Mouse (Mus musculus): ENCODE measurements around the gene Psmb4. TPM values are rescaled to one million over a fixed set of nuclear protein-coding genes. Genes with fewer than 3 reads are reported as not detected.
"Not testable (repeated sequence)": the region's sequence is repeated elsewhere in the genome, so short reads cannot be mapped to it uniquely, and the experiment has no call there.

The Psmb4 gene
- polyA plus RNA-seq, 1 experiment, result 16.8 TPM

DNA sequence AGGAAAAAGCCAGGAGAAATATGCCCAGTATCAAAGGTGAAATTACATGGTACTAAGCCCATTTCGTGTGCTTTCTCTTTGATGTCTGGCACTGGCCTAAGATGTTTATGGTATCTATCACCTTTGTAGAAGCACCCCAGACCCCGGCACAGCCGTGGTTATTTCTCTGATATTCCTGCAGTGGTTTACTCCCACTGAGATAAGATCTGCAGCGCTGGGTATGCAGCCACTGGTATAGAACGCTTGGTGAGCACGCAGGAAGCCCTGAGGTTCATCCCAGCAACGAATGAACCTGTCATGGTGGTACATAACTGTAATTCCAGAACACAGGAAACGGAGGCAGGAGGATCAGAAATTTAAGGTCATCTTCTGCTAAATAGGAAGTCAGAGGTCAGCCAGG, 37.9 kb upstream of the Psmb4 start:
- no peaks in the 10 kb centered on the region for H3K36me3 ChIP-seq (ENCODE audit: control insufficient read depth)
- H3K4me3 ChIP-seq (replicated peaks), result no peak overlapping the region
- H3K9me3 ChIP-seq (ENCODE audit: control insufficient read depth, low read length), result no peaks in the 10 kb centered on the region
- peaks cover 61% of the 10 kb centered on the region for H3K4me1 ChIP-seq (ENCODE audit: control insufficient read depth)
- TF ChIP-seq GATA1 (IDR thresholded peaks at IDR 0.05; ENCODE audit: low read length) (0 out of 2 replicates have a peak, but pooled peaks have one; percentile 31), TAL1 (IDR thresholded peaks at IDR 0.05; ENCODE audit: low read length) (no peak)
- H3K27me3 ChIP-seq (ENCODE audit: control insufficient read depth), result no peaks in the 10 kb centered on the region

DNA sequence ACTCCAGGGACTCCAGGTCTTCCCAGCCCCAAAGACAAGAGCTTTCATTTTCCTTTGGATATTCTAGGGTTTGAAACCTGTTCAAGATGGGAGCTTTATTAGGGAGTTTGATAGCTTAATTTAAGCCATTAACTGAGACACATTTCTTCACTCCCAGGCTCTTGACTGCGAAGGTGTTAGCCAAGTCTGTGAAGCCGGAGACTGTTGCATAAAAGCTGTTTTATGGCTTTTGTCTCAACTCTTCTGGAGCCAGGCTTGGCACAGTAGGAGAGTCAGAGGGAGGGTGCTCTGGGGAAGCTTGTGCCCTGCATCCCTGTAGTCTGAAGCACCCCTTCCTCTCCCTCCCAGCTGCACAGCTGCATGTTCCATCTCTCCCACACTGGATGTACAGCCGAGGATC, 35.6 kb upstream of the Psmb4 start:
- Histone ChIP-seq H3K4me3 (replicated peaks) (no peak overlapping the region), H3K9me3 (ENCODE audit: control insufficient read depth, low read length) (no peaks in the 10 kb centered on the region), H3K4me1 (ENCODE audit: control insufficient read depth) (peaks cover 76% of the 10 kb centered on the region), H3K27me3 (ENCODE audit: control insufficient read depth) (no peaks in the 10 kb centered on the region), H3K36me3 (ENCODE audit: control insufficient read depth) (no peaks in the 10 kb centered on the region)
- TF ChIP-seq TAL1 (IDR thresholded peaks at IDR 0.05; ENCODE audit: low read length), result no peak
- TF ChIP-seq GATA1 (IDR thresholded peaks at IDR 0.05; ENCODE audit: low read length), result no peak

GRCm38 (mm10) chr3:94921104-94921503, 34.3 kb upstream of the Psmb4 start:
- Histone ChIP-seq H3K9me3 (ENCODE audit: control insufficient read depth, low read length) (no peaks in the 10 kb centered on the region), H3K4me3 (replicated peaks) (no peak overlapping the region), H3K36me3 (ENCODE audit: control insufficient read depth) (no peaks in the 10 kb centered on the region), H3K4me1 (ENCODE audit: control insufficient read depth) (peaks cover 68% of the 10 kb centered on the region), H3K27me3 (ENCODE audit: control insufficient read depth) (no peaks in the 10 kb centered on the region)
- TF ChIP-seq GATA1 (IDR thresholded peaks at IDR 0.05; ENCODE audit: low read length), result no peak
- TF ChIP-seq TAL1 (IDR thresholded peaks at IDR 0.05; ENCODE audit: low read length), result no peak

GRCm38 (mm10) chr3:94918845-94919244, 32.1 kb upstream of the Psmb4 start:
- no peaks in the 10 kb centered on the region for H3K36me3 ChIP-seq (ENCODE audit: control insufficient read depth)
- no peak overlapping the region for H3K4me3 ChIP-seq (replicated peaks)
- TF ChIP-seq GATA1 (IDR thresholded peaks at IDR 0.05; ENCODE audit: low read length) (no peak), TAL1 (IDR thresholded peaks at IDR 0.05; ENCODE audit: low read length) (no peak)
- peaks cover 48% of the 10 kb centered on the region for H3K4me1 ChIP-seq (ENCODE audit: control insufficient read depth)
- H3K9me3 ChIP-seq (ENCODE audit: control insufficient read depth, low read length), result no peaks in the 10 kb centered on the region
- H3K27me3 ChIP-seq (ENCODE audit: control insufficient read depth), result no peaks in the 10 kb centered on the region

DNA sequence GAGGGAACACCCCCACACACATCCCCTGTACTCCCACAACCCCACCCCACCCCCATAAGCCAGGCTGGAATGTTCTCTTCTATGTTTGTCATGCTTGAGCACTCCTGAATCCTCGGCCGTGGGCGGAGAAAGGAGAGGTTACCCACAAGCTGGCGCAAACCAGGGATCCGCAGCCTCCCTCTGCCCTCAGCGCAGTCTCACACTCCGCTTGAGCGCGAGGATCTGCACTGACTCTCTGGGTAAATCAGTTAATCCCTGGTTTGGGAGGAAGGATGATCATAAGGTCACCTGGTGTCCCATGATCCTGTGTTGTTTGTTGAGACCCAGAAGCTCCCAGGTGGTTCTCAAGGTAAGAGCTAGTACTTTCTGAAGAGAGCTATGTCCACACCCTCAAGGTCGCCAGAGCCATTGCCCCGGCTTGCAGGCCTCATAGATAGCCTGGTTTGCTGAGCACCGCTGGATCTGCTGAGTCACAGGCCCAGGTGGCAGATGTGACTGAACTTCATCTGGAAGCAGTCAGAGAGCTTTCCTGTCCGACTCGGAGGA, 31.1 kb upstream of the Psmb4 start:
- no peak overlapping the region for H3K4me3 ChIP-seq (replicated peaks)
- H3K4me1 ChIP-seq (ENCODE audit: control insufficient read depth), result peaks cover 45% of the 10 kb centered on the region
- no peaks in the 10 kb centered on the region for H3K36me3 ChIP-seq (ENCODE audit: control insufficient read depth)
- H3K9me3 ChIP-seq (ENCODE audit: control insufficient read depth, low read length), result no peaks in the 10 kb centered on the region
- no peaks in the 10 kb centered on the region for H3K27me3 ChIP-seq (ENCODE audit: control insufficient read depth)
- TF ChIP-seq TAL1 (IDR thresholded peaks at IDR 0.05; ENCODE audit: low read length) (no peak), GATA1 (IDR thresholded peaks at IDR 0.05; ENCODE audit: low read length) (no peak)

GRCm38 (mm10) chr3:94915903-94916741, 29.4 kb upstream of the Psmb4 start:
- no peaks in the 10 kb centered on the region for H3K36me3 ChIP-seq (ENCODE audit: control insufficient read depth)
- TF ChIP-seq GATA1 (IDR thresholded peaks at IDR 0.05; ENCODE audit: low read length), result no peak
- no peak for TF ChIP-seq TAL1 (IDR thresholded peaks at IDR 0.05; ENCODE audit: low read length)
- no peaks in the 10 kb centered on the region for H3K27me3 ChIP-seq (ENCODE audit: control insufficient read depth)
- H3K4me1 ChIP-seq (ENCODE audit: control insufficient read depth), result peaks cover 37% of the 10 kb centered on the region
- no peaks in the 10 kb centered on the region for H3K9me3 ChIP-seq (ENCODE audit: control insufficient read depth, low read length)
- H3K4me3 ChIP-seq (replicated peaks), result no peak overlapping the region

DNA sequence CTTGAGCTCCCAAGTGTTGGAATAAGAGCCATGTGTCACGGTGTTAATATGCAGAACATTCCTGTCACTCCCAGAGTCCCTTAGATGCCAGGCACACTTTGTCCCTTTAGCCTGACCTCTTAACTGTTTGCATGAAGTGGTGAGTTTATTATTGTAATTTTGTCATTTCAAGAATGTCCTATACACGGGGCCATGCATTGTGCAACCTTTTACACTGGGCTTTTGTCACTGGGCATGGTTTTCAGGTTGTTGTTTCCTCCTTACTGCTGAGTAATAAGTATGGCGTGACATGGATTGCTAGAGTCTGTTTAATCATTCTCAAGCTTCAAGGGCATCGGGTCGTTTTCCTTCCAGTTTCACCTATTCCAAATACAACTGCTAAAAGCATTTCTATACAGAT, 27.0 kb upstream of the Psmb4 start:
- Histone ChIP-seq H3K36me3 (ENCODE audit: control insufficient read depth) (no peaks in the 10 kb centered on the region), H3K4me3 (replicated peaks) (no peak overlapping the region), H3K4me1 (ENCODE audit: control insufficient read depth) (peaks cover 20% of the 10 kb centered on the region), H3K27me3 (ENCODE audit: control insufficient read depth) (no peaks in the 10 kb centered on the region), H3K9me3 (ENCODE audit: control insufficient read depth, low read length) (no peaks in the 10 kb centered on the region)
- TF ChIP-seq TAL1 (IDR thresholded peaks at IDR 0.05; ENCODE audit: low read length) (no peak), GATA1 (IDR thresholded peaks at IDR 0.05; ENCODE audit: low read length) (no peak)

- Histone ChIP-seq H3K4me3 (replicated peaks) (no peak overlapping the region), H3K36me3 (ENCODE audit: control insufficient read depth) (no peaks in the 10 kb centered on the region), H3K4me1 (ENCODE audit: control insufficient read depth) (peaks cover 9% of the 10 kb centered on the region), H3K27me3 (ENCODE audit: control insufficient read depth) (no peaks in the 10 kb centered on the region), H3K9me3 (ENCODE audit: control insufficient read depth, low read length) (no peaks in the 10 kb centered on the region)
- no peak for TF ChIP-seq GATA1 (IDR thresholded peaks at IDR 0.05; ENCODE audit: low read length)
- TF ChIP-seq TAL1 (IDR thresholded peaks at IDR 0.05; ENCODE audit: low read length), result no peak
Observed at GRCm38 (mm10) chr3:94911050-94911693, 24.4 kb upstream of the Psmb4 start.

DNA sequence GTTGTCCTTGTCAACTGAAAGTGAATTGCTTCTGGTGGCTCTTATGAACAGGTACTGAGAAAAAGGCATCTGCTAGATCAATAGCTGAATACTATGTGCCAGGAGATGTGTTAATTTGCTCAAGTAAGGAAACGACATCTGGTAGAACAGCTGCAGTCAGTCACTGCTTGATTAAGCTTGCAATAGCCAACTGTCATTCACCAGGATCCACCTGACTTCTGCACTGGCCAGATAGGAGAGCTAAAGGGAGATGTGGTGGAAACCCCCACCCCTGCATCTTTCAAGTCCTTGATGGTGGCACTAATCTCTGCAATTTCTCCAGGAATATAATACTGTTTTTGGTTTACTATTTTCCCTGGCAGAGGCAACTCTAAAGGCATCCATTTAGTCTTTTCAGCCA, 19.7 kb upstream of the Psmb4 start:
- H3K27me3 ChIP-seq (ENCODE audit: control insufficient read depth), result no peaks in the 10 kb centered on the region
- no peak overlapping the region for H3K4me3 ChIP-seq (replicated peaks)
- H3K36me3 ChIP-seq (ENCODE audit: control insufficient read depth), result no peaks in the 10 kb centered on the region
- TF ChIP-seq GATA1 (IDR thresholded peaks at IDR 0.05; ENCODE audit: low read length) (no peak), TAL1 (IDR thresholded peaks at IDR 0.05; ENCODE audit: low read length) (no peak)
- H3K4me1 ChIP-seq (ENCODE audit: control insufficient read depth), result peaks cover 23% of the 10 kb centered on the region
- H3K9me3 ChIP-seq (ENCODE audit: control insufficient read depth, low read length), result no peaks in the 10 kb centered on the region

GRCm38 (mm10) chr3:94904759-94905158, 18.0 kb upstream of the Psmb4 start:
- not testable (repeated sequence) for H3K36me3 ChIP-seq (ENCODE audit: control insufficient read depth); H3K27me3 ChIP-seq (ENCODE audit: control insufficient read depth); H3K4me3 ChIP-seq (replicated peaks); H3K9me3 ChIP-seq (ENCODE audit: control insufficient read depth, low read length)
- peaks cover 23% of the 10 kb centered on the region for H3K4me1 ChIP-seq (ENCODE audit: control insufficient read depth)

Measured in erythroblast, embryonic 14.5 days (primary cell).